Mouse (Mus musculus) hindbrain, embryonic 14.5 days (tissue): ENCODE measurements around the gene Aoc3. TPM values are rescaled to one million over a fixed set of nuclear protein-coding genes. Genes with fewer than 3 reads are reported as not detected.
"Not testable (repeated sequence)": the region's sequence is repeated elsewhere in the genome, so short reads cannot be mapped to it uniquely, and the experiment has no call there.

Experiments
- ATAC-seq: fragments of 200-750 bp; cut with Nextera tagmentation; 2 replicates; pipeline ENCODE4 v1.8.0; 2017; ENCODE audit warnings: moderate number of reproducible peaks, mild to moderate bottlenecking, moderate TSS enrichment, moderate library complexity; ENCODE audit not compliant: low FRiP score
- DNase-seq: peaks from one replicate; pipeline ENCODE4 v3.0.0-alpha.2; 2015; ENCODE audit warnings: low spot score
- H3K27ac ChIP-seq: fragments of 300-500 bp; sonication (generic); 2 replicates; pipeline ENCODE4 v1.5.1; 2014; ENCODE audit warnings: mild to moderate bottlenecking, moderate library complexity
- H3K27me3 ChIP-seq: fragments of 300-500 bp; sonication (generic); 2 replicates; pipeline ENCODE4 v1.6.1; 2014; ENCODE audit warnings: mild to moderate bottlenecking, low read length, mixed read lengths; ENCODE audit not compliant: control insufficient read depth, insufficient read depth
- H3K36me3 ChIP-seq: fragments of 300-500 bp; sonication (generic); replicated peaks from 2 replicates; pipeline ENCODE4 v1.6.1; 2014; ENCODE audit not compliant: control insufficient read depth, insufficient read depth
- H3K4me1 ChIP-seq: fragments of 300-500 bp; sonication (generic); replicated peaks from 2 replicates; pipeline ENCODE4 v1.6.1; 2014; ENCODE audit warnings: antibody characterized with exemption, low read length, mixed read lengths; ENCODE audit not compliant: control insufficient read depth, insufficient read depth
- H3K4me2 ChIP-seq: fragments of 300-500 bp; sonication (generic); replicated peaks from 2 replicates; pipeline ENCODE4 v1.6.1; 2014; ENCODE audit warnings: mild to moderate bottlenecking, moderate library complexity
- H3K4me3 ChIP-seq: fragments of 300-500 bp; sonication (generic); replicated peaks from 2 replicates; pipeline ENCODE4 v1.5.1; 2014; ENCODE audit warnings: mild to moderate bottlenecking, low read length
- H3K9ac ChIP-seq: fragments of 300-500 bp; sonication (generic); 2 replicates; pipeline ENCODE4 v1.6.1; 2014
- H3K9me3 ChIP-seq: fragments of 300-500 bp; sonication (generic); 2 replicates; pipeline ENCODE4 v1.6.1; 2016; ENCODE audit warnings: low read length; ENCODE audit not compliant: control insufficient read depth
- WGBS: fragments of 180-500 bp; shearing (Covaris S2); extraction: QIAGEN DNeasy Blood & Tissue Kit; methylation state at CpG from one replicate; pipeline ENCODE4 v1.1.7; 2014; 5-methylcytosine and 5-hydroxymethylcytosine counted together
- polyA plus RNA-seq: library from polyadenylated mRNA; unstranded; fragments of >200 nt; fragmentation: Nextera tagmentation; extraction: Ambion mirVana; gene quantifications from 2 replicates; pipeline ENCODE4 v1.2.1, GENCODE M21; 2014

Gene Aoc3
- polyA plus RNA-seq, 1 experiment from 2014 or later, result 0.28 TPM

GRCm38 (mm10) chr11:101355916-101356315, 25.5 kb downstream of the Aoc3 start:
- H3K36me3 ChIP-seq, result no peaks in the 10 kb centered on the region
- H3K27me3 ChIP-seq, result no peaks in the 10 kb centered on the region
- H3K27ac ChIP-seq, result no peak overlapping the region
- H3K4me1 ChIP-seq, result no peaks in the 10 kb centered on the region
- no peak overlapping the region for H3K4me2 ChIP-seq
- WGBS, result 95% methylated on average over 2 of the region's 2 CpGs
- ATAC-seq, result no peak
- no peak for DNase-seq
- no peak overlapping the region for H3K9ac ChIP-seq
- no peaks in the 10 kb centered on the region for H3K9me3 ChIP-seq
- no peak overlapping the region for H3K4me3 ChIP-seq

- WGBS, result 86% methylated on average over 3 of the region's 3 CpGs
- H3K9me3 ChIP-seq, result no peaks in the 10 kb centered on the region
- no peaks in the 10 kb centered on the region for H3K27me3 ChIP-seq
- no peaks in the 10 kb centered on the region for H3K4me1 ChIP-seq
- no peak overlapping the region for H3K27ac ChIP-seq
- ATAC-seq, result no peak
- H3K4me2 ChIP-seq, result no peak overlapping the region
- H3K9ac ChIP-seq, result no peak overlapping the region
- H3K36me3 ChIP-seq, result no peaks in the 10 kb centered on the region
- no peak for DNase-seq
- H3K4me3 ChIP-seq, result no peak overlapping the region
These were observed 27.2 kb downstream of the Aoc3 start for GRCm38 (mm10) chr11:101357505-101358182.

- Histone ChIP-seq H3K27me3 (no peaks in the 10 kb centered on the region), H3K36me3 (no peaks in the 10 kb centered on the region), H3K4me2 (no peak overlapping the region), H3K27ac (no peak overlapping the region), H3K9me3 (no peaks in the 10 kb centered on the region), H3K4me1 (no peaks in the 10 kb centered on the region), H3K4me3 (no peak overlapping the region), H3K9ac (no peak overlapping the region)
- DNase-seq (no peak), ATAC-seq (no peak)
- WGBS, result 77% methylated on average over 9 of the region's 9 CpGs
These were observed 29.4 kb downstream of the Aoc3 start for GRCm38 (mm10) chr11:101359776-101360175.

- H3K27me3 ChIP-seq, result no peaks in the 10 kb centered on the region
- H3K4me2 ChIP-seq, result no peak overlapping the region
- H3K27ac ChIP-seq, result no peak overlapping the region
- no peaks in the 10 kb centered on the region for H3K36me3 ChIP-seq
- WGBS, result 65% methylated on average over 3 of the region's 3 CpGs
- H3K4me3 ChIP-seq, result no peak overlapping the region
- ATAC-seq, result no peak
- DNase-seq, result no peak
- H3K4me1 ChIP-seq, result no peaks in the 10 kb centered on the region
- H3K9me3 ChIP-seq, result no peaks in the 10 kb centered on the region
- no peak overlapping the region for H3K9ac ChIP-seq
These were observed 30.3 kb downstream of the Aoc3 start for GRCm38 (mm10) chr11:101360651-101361113.

GRCm38 (mm10) chr11:101364531-101364931, 34.1 kb downstream of the Aoc3 start:
- Histone ChIP-seq H3K36me3 (no peaks in the 10 kb centered on the region), H3K4me3 (no peak overlapping the region), H3K27me3 (no peaks in the 10 kb centered on the region), H3K9ac (no peak overlapping the region), H3K27ac (no peak overlapping the region), H3K9me3 (no peaks in the 10 kb centered on the region), H3K4me1 (no peaks in the 10 kb centered on the region), H3K4me2 (no peak overlapping the region)
- DNase-seq, result no peak
- ATAC-seq, result no peak
- WGBS, result 89% methylated on average over 5 of the region's 5 CpGs

GRCm38 (mm10) chr11:101367326-101367935, 37.0 kb downstream of the Aoc3 start, which contains the start of gene G6pc:
Gene G6pc, plus strand, starts transcription at chr11:101367561.
- Histone ChIP-seq H3K27me3 (no peaks in the 10 kb centered on the region), H3K4me3 (no peak within 1 kb of the TSS), H3K9me3 (no peaks in the 10 kb centered on the region), H3K9ac (no peak within 1 kb of the TSS), H3K27ac (no peak within 1 kb of the TSS), H3K36me3 (no peaks in the 10 kb centered on the region), H3K4me2 (no peak within 1 kb of the TSS), H3K4me1 (no peaks in the 10 kb centered on the region)
- WGBS, result 92% methylated on average over 8 of the region's 8 CpGs
- ATAC-seq (no peak), DNase-seq (no peak)

GRCm38 (mm10) chr11:101370141-101370540, 39.7 kb downstream of the Aoc3 start:
- Histone ChIP-seq H3K36me3 (no peaks in the 10 kb centered on the region), H3K27ac (no peak overlapping the region), H3K4me1 (no peaks in the 10 kb centered on the region), H3K4me2 (no peak overlapping the region), H3K4me3 (no peak overlapping the region), H3K9me3 (no peaks in the 10 kb centered on the region), H3K27me3 (no peaks in the 10 kb centered on the region), H3K9ac (no peak overlapping the region)
- 76% methylated on average over 5 of the region's 5 CpGs for WGBS
- ATAC-seq (no peak), DNase-seq (no peak)

GRCm38 (mm10) chr11:101374421-101374938, 44.1 kb downstream of the Aoc3 start:
- no peak for ATAC-seq
- Histone ChIP-seq H3K4me1 (no peaks in the 10 kb centered on the region), H3K9me3 (no peaks in the 10 kb centered on the region), H3K27ac (no peak overlapping the region), H3K4me2 (no peak overlapping the region), H3K9ac (no peak overlapping the region), H3K4me3 (no peak overlapping the region), H3K27me3 (no peaks in the 10 kb centered on the region), H3K36me3 (no peaks in the 10 kb centered on the region)
- 73% methylated on average over 7 of the region's 7 CpGs for WGBS
- no peak for DNase-seq

- H3K4me3 ChIP-seq, DNase-seq, H3K4me2 ChIP-seq, H3K36me3 ChIP-seq, H3K9me3 ChIP-seq, ATAC-seq, H3K27me3 ChIP-seq, H3K27ac ChIP-seq, H3K9ac ChIP-seq, H3K4me1 ChIP-seq: not testable (repeated sequence)
- WGBS, result 93% methylated on average over 8 of the region's 8 CpGs
These were observed 47.8 kb downstream of the Aoc3 start for GRCm38 (mm10) chr11:101378196-101378595.
